Mouse (Mus musculus): ENCODE measurements around the gene Trim47. TPM values are rescaled to one million over a fixed set of nuclear protein-coding genes. Genes with fewer than 3 reads are reported as not detected.

Gene Trim47
- 3.0 TPM in 2 replicates for polyA plus RNA-seq (2012; rRNA removed)

GRCm38 (mm10) chr11:116127156-116127980 lies at the start of gene Trim47:
Gene Trim47 (minus strand): TSS chr11:116127210.

GRCm38 (mm10) chr11:116167884-116168439 lies 41.0 kb upstream of the Trim47 start, which contains the start of gene Fbf1:
Gene Fbf1 (minus strand): TSS chr11:116168166.

GRCm38 (mm10) chr11:116138468-116139138 lies 11.6 kb upstream of the Trim47 start, which contains the start of gene Mrpl38:
Gene Mrpl38 (minus strand): TSS chr11:116138868.

GRCm38 (mm10) chr11:116130488-116131205 lies 3.6 kb upstream of the Trim47 start, which contains the start of gene Trim65:
Gene Trim65 (minus strand): TSS chr11:116131128.

GRCm38 (mm10) chr11:116086258-116087193 lies 40.5 kb downstream of the Trim47 start, which contains the start of gene Wbp2:
Gene Wbp2 (minus strand): TSS chr11:116086995.

GRCm38 (mm10) chr11:116077446-116078204 lies 49.4 kb downstream of the Trim47 start, which contains the start of gene Unc13d:
Gene Unc13d (minus strand): TSS chr11:116077961.

Other genes starting within 250 kb of the Trim47 start
- gene Smim5, start 227.2 kb downstream of the Trim47 start, polyA plus RNA-seq (2012; rRNA removed), result 2.5 and 2.6 TPM in 2 replicates
- 0.19 and 0.34 TPM in 2 replicates for gene Smim6, start 215.2 kb downstream of the Trim47 start, polyA plus RNA-seq (2012; rRNA removed)
- gene Sap30bp, start 193.9 kb downstream of the Trim47 start, polyA plus RNA-seq (2012; rRNA removed), result 75.4 and 142 TPM in 2 replicates
- 27.1 and 28.0 TPM in 2 replicates for gene Recql5, start 193.7 kb downstream of the Trim47 start, polyA plus RNA-seq (2012; rRNA removed)
- gene Itgb4, start 152.5 kb downstream of the Trim47 start, polyA plus RNA-seq (2012; rRNA removed), result 0.67 and 0.72 TPM in 2 replicates
- 72.5 and 76.2 TPM in 2 replicates for gene Galk1, start 114.5 kb downstream of the Trim47 start, polyA plus RNA-seq (2012; rRNA removed)
- gene H3f3b, start 99.2 kb downstream of the Trim47 start, polyA plus RNA-seq (2012; rRNA removed), result 838 and 897 TPM in 2 replicates
- gene Unk, start 96.9 kb downstream of the Trim47 start, polyA plus RNA-seq (2012; rRNA removed), result 57.1 and 63.4 TPM in 2 replicates
- 2.0 and 3.3 TPM in 2 replicates for gene Unc13d, start 49.2 kb downstream of the Trim47 start, polyA plus RNA-seq (2012; rRNA removed)
- gene Wbp2, start 40.2 kb downstream of the Trim47 start, polyA plus RNA-seq (2012; rRNA removed), result 42.1 and 67.0 TPM in 2 replicates
- gene Trim65, start 3.9 kb upstream of the Trim47 start, polyA plus RNA-seq (2012; rRNA removed), result 1.6 and 2.8 TPM in 2 replicates
- 41.1 and 57.1 TPM in 2 replicates for gene Mrpl38, start 11.7 kb upstream of the Trim47 start, polyA plus RNA-seq (2012; rRNA removed)
- gene Fbf1, start 41.0 kb upstream of the Trim47 start, polyA plus RNA-seq (2012; rRNA removed), result 90.4 and 121 TPM in 2 replicates
- gene Ten1, start 71.6 kb upstream of the Trim47 start, polyA plus RNA-seq (2012; rRNA removed), result 39.9 and 49.1 TPM in 2 replicates
- gene Acox1, start 71.8 kb upstream of the Trim47 start, polyA plus RNA-seq (2012; rRNA removed), result 25.4 and 35.0 TPM in 2 replicates
- 0.63 and 0.73 TPM in 2 replicates for gene Evpl, start 110.9 kb upstream of the Trim47 start, polyA plus RNA-seq (2012; rRNA removed)
- 90.9 and 101 TPM in 2 replicates for gene Srp68, start 147.0 kb upstream of the Trim47 start, polyA plus RNA-seq (2012; rRNA removed)
- gene Galr2, start 153.7 kb upstream of the Trim47 start, polyA plus RNA-seq (2012; rRNA removed), result 0.21 and 0.23 TPM in 2 replicates
- gene Exoc7, start 180.0 kb upstream of the Trim47 start, polyA plus RNA-seq (2012; rRNA removed), result 56.4 and 74.6 TPM in 2 replicates
- gene Foxj1, start 208.2 kb upstream of the Trim47 start, polyA plus RNA-seq (2012; rRNA removed), result 6.3 and 10.8 TPM in 2 replicates